Mouse (Mus musculus): Measurements from ENCODE around the gene Pdzd4. TPM values are rescaled to one million over a fixed set of nuclear protein-coding genes. Genes with fewer than 3 reads are reported as not detected.

Gene Pdzd4
- polyA plus RNA-seq (2015; fragmentation: Nextera tagmentation; extraction: Ambion mirVana), result 0.54 and 0.75 TPM in 2 replicates

- Histone ChIP-seq H3K4me1 (replicated peaks; ENCODE audit: control insufficient read depth, insufficient read depth, low read length) (no peaks in the 10 kb centered on the region), H3K27me3 (ENCODE audit: control insufficient read depth, insufficient read depth, low read depth, low read length) (no peaks in the 10 kb centered on the region), H3K4me3 (ENCODE audit: low read length) (peak within 1 kb of the TSS; percentile 65), H3K9me3 (ENCODE audit: control insufficient read depth, low read length) (no peaks in the 10 kb centered on the region), H3K9ac (ENCODE audit: low read length) (peak within 1 kb of the TSS; percentile 76), H3K4me2 (ENCODE audit: low read depth, low read length) (peak within 1 kb of the TSS; percentile 72), H3K36me3 (ENCODE audit: control insufficient read depth, insufficient read depth, low read length) (no peaks in the 10 kb centered on the region), H3K27ac (ENCODE audit: low read length) (no peak within 1 kb of the TSS)
- WGBS, result 10% methylated on average over 42 of the region's 84 CpGs
- ATAC-seq (ENCODE audit: low read depth), result peak; percentile 86
Measured at GRCm38 (mm10) chrX:73824185-73825151, at the start of gene Pdzd4. Pdzd4 (minus strand) TSS chrX:73824969.

DNA sequence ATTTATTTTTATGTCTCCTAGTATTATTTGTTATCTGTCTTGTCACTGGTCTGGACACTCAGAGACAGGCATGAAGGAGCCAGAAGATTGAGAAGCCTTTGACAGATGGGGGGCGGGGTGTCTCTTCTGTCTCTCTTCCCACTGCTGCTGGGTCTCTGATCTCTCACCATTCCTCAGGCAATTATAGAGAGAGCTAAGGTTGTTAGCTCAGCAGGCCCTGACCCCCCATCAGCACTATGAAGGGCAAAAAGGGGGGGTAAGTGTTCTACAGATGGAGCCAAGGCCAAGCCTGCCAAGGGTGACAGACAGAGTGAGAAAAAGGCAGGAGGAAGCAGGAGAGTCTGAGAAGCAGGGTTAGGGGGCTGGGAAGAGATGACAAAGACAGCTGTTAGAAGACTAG, 47.2 kb upstream of the Pdzd4 start:
- no peak for ATAC-seq (ENCODE audit: low read depth)
- H3K4me2 ChIP-seq (ENCODE audit: low read depth, low read length), result no peak overlapping the region
- H3K4me3 ChIP-seq (ENCODE audit: low read length), result no peak overlapping the region
- no peaks in the 10 kb centered on the region for H3K4me1 ChIP-seq (replicated peaks; ENCODE audit: control insufficient read depth, insufficient read depth, low read length)
- H3K9ac ChIP-seq (ENCODE audit: low read length), result no peak overlapping the region
- no peaks in the 10 kb centered on the region for H3K36me3 ChIP-seq (ENCODE audit: control insufficient read depth, insufficient read depth, low read length)
- H3K27ac ChIP-seq (ENCODE audit: low read length), result no peak overlapping the region
- H3K27me3 ChIP-seq (ENCODE audit: control insufficient read depth, insufficient read depth, low read depth, low read length), result no peaks in the 10 kb centered on the region
- WGBS, result 23% methylated on average over 1 of the region's 1 CpGs
- H3K9me3 ChIP-seq (ENCODE audit: control insufficient read depth, low read length), result no peaks in the 10 kb centered on the region

- H3K27me3 ChIP-seq (ENCODE audit: control insufficient read depth, insufficient read depth, low read depth, low read length), result no peaks in the 10 kb centered on the region
- no peak overlapping the region for H3K9ac ChIP-seq (ENCODE audit: low read length)
- H3K27ac ChIP-seq (ENCODE audit: low read length), result no peak overlapping the region
- H3K9me3 ChIP-seq (ENCODE audit: control insufficient read depth, low read length), result no peaks in the 10 kb centered on the region
- no peaks in the 10 kb centered on the region for H3K36me3 ChIP-seq (ENCODE audit: control insufficient read depth, insufficient read depth, low read length)
- no peaks in the 10 kb centered on the region for H3K4me1 ChIP-seq (replicated peaks; ENCODE audit: control insufficient read depth, insufficient read depth, low read length)
- H3K4me2 ChIP-seq (ENCODE audit: low read depth, low read length), result no peak overlapping the region
- no peak overlapping the region for H3K4me3 ChIP-seq (ENCODE audit: low read length)
- ATAC-seq (ENCODE audit: low read depth), result no peak
Measured at GRCm38 (mm10) chrX:73871474-73871873, 46.7 kb upstream of the Pdzd4 start.

DNA sequence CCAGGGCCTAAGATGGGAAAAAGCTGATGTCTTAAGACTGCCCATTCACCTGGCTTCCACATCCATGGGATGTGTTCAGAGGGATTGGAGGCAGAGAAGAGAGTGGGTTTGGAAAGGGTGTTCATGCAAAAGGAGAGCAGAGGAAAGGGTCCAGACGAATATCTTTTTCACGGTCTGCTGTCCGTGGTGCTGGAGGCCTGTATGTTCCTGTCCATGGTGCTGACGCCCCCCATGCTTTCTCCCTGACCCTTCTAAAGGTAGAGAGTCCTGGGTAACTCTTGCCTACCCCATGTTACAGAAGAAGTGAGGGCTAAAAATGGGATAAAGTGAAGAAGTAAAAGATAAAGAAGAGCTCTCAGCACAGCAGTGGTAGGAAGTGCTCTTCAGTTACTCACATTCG, 44.6 kb upstream of the Pdzd4 start:
- 14% methylated on average over 5 of the region's 5 CpGs for WGBS
- Histone ChIP-seq H3K27ac (ENCODE audit: low read length) (no peak overlapping the region), H3K27me3 (ENCODE audit: control insufficient read depth, insufficient read depth, low read depth, low read length) (no peaks in the 10 kb centered on the region), H3K9ac (ENCODE audit: low read length) (no peak overlapping the region), H3K4me1 (replicated peaks; ENCODE audit: control insufficient read depth, insufficient read depth, low read length) (no peaks in the 10 kb centered on the region), H3K4me2 (ENCODE audit: low read depth, low read length) (no peak overlapping the region), H3K36me3 (ENCODE audit: control insufficient read depth, insufficient read depth, low read length) (no peaks in the 10 kb centered on the region), H3K4me3 (ENCODE audit: low read length) (no peak overlapping the region), H3K9me3 (ENCODE audit: control insufficient read depth, low read length) (no peaks in the 10 kb centered on the region)
- no peak for ATAC-seq (ENCODE audit: low read depth)

GRCm38 (mm10) chrX:73867852-73868251, 43.1 kb upstream of the Pdzd4 start:
- no peak overlapping the region for H3K4me3 ChIP-seq (ENCODE audit: low read length)
- no peaks in the 10 kb centered on the region for H3K4me1 ChIP-seq (replicated peaks; ENCODE audit: control insufficient read depth, insufficient read depth, low read length)
- no peak for ATAC-seq (ENCODE audit: low read depth)
- no peak overlapping the region for H3K4me2 ChIP-seq (ENCODE audit: low read depth, low read length)
- no peak overlapping the region for H3K27ac ChIP-seq (ENCODE audit: low read length)
- H3K36me3 ChIP-seq (ENCODE audit: control insufficient read depth, insufficient read depth, low read length), result no peaks in the 10 kb centered on the region
- no peaks in the 10 kb centered on the region for H3K9me3 ChIP-seq (ENCODE audit: control insufficient read depth, low read length)
- 58% methylated on average over 1 of the region's 1 CpGs for WGBS
- H3K9ac ChIP-seq (ENCODE audit: low read length), result no peak overlapping the region
- H3K27me3 ChIP-seq (ENCODE audit: control insufficient read depth, insufficient read depth, low read depth, low read length), result no peaks in the 10 kb centered on the region

DNA sequence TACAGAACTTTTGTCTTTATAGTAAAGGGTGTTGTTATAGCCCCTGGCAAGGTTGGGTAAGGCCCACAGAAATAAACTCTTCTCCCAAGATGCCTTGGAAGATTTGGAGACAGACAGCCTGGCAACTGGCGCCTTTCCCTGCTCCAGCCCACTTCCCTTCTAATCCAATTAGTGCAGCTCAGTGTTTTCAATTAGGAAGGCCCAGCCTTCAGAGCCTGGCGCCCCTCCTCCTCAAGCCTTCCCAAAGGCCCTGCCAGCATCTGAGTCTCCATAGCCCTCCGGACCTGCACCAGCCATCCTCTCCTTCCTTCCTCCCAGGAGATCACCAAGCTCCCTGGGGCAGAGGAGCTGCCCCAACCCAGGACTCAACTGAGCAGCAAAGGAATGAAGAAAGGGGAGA, 42.5 kb upstream of the Pdzd4 start:
- no peak for ATAC-seq (ENCODE audit: low read depth)
- H3K36me3 ChIP-seq (ENCODE audit: control insufficient read depth, insufficient read depth, low read length), result no peaks in the 10 kb centered on the region
- no peak overlapping the region for H3K4me2 ChIP-seq (ENCODE audit: low read depth, low read length)
- H3K9ac ChIP-seq (ENCODE audit: low read length), result no peak overlapping the region
- no peaks in the 10 kb centered on the region for H3K27me3 ChIP-seq (ENCODE audit: control insufficient read depth, insufficient read depth, low read depth, low read length)
- 26% methylated on average over 2 of the region's 3 CpGs for WGBS
- H3K27ac ChIP-seq (ENCODE audit: low read length), result no peak overlapping the region
- no peak overlapping the region for H3K4me3 ChIP-seq (ENCODE audit: low read length)
- no peaks in the 10 kb centered on the region for H3K4me1 ChIP-seq (replicated peaks; ENCODE audit: control insufficient read depth, insufficient read depth, low read length)
- no peaks in the 10 kb centered on the region for H3K9me3 ChIP-seq (ENCODE audit: control insufficient read depth, low read length)

DNA sequence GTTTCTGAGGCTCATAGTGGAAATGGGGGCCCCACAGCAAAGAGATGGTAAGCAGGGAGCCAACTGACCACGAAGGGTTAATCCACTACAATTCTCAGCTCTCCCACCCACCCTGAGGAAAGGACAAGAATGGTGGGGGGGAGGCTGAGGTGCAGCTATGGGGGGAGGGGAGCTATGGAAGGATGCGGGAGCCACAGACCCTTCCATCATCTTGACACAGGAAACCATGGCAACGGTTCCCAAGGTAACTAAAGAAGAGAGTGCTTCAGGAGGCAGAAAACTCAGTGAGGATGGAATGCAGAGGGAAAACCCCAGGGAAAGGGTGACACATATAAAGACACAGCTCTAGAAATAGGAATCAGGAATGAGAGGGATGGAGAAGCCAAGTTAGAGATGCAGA, 39.9 kb upstream of the Pdzd4 start:
- Histone ChIP-seq H3K27me3 (ENCODE audit: control insufficient read depth, insufficient read depth, low read depth, low read length) (no peaks in the 10 kb centered on the region), H3K4me2 (ENCODE audit: low read depth, low read length) (no peak overlapping the region), H3K27ac (ENCODE audit: low read length) (no peak overlapping the region), H3K9ac (ENCODE audit: low read length) (no peak overlapping the region), H3K9me3 (ENCODE audit: control insufficient read depth, low read length) (no peaks in the 10 kb centered on the region), H3K36me3 (ENCODE audit: control insufficient read depth, insufficient read depth, low read length) (no peaks in the 10 kb centered on the region), H3K4me3 (ENCODE audit: low read length) (no peak overlapping the region), H3K4me1 (replicated peaks; ENCODE audit: control insufficient read depth, insufficient read depth, low read length) (no peaks in the 10 kb centered on the region)
- no peak for ATAC-seq (ENCODE audit: low read depth)
- 32% methylated on average over 3 of the region's 3 CpGs for WGBS

- WGBS, result 45% methylated on average over 3 of the region's 3 CpGs
Measured at GRCm38 (mm10) chrX:73855087-73855408, 30.3 kb upstream of the Pdzd4 start.

DNA sequence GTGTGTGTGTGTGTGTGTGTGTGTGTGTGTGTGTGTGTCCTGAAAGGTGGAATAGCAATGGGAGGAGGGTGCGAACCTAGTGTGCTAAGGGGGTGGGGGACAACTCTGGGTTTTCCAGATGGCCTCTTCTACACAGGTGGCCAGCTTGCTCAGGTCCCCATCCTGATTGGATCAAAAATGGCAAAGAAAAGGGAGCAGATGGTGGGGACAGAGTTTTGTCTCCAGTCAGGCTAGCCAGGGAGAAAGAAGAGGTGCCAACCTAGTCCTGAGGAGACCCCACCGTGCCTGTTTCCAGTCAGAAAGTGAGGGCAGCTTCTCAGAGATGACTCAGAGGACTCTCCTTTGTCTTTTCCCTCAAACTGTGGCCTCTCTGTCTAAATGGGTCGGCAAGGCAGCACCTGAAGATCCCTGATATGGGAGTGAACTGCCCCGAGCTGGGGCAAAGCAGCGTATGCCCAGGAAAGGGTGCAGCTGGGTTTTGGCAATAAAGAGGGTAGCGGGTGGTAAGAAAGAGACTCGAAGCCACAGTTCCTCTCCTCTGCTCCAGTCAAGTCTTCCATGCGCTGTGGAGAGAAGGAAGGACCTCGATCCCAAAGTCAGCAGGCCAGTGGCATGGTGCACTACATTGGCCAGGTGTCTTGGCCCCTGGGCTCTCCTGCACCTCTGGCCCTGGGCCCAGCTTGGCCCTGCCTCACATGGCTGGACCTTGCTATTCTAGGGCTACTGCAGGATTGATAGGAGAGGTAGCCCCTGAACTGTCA, 29.7 kb upstream of the Pdzd4 start:
- no peak for ATAC-seq (ENCODE audit: low read depth)
- no peak overlapping the region for H3K27ac ChIP-seq (ENCODE audit: low read length)
- no peaks in the 10 kb centered on the region for H3K27me3 ChIP-seq (ENCODE audit: control insufficient read depth, insufficient read depth, low read depth, low read length)
- no peaks in the 10 kb centered on the region for H3K36me3 ChIP-seq (ENCODE audit: control insufficient read depth, insufficient read depth, low read length)
- WGBS, result 73% methylated on average over 9 of the region's 9 CpGs
- H3K4me1 ChIP-seq (replicated peaks; ENCODE audit: control insufficient read depth, insufficient read depth, low read length), result no peaks in the 10 kb centered on the region
- H3K4me2 ChIP-seq (ENCODE audit: low read depth, low read length), result no peak overlapping the region
- no peak overlapping the region for H3K9ac ChIP-seq (ENCODE audit: low read length)
- no peak overlapping the region for H3K4me3 ChIP-seq (ENCODE audit: low read length)
- H3K9me3 ChIP-seq (ENCODE audit: control insufficient read depth, low read length), result no peaks in the 10 kb centered on the region

More at GRCm38 (mm10) chrX:73855087-73855408, 30.3 kb upstream of the Pdzd4 start:
- H3K27me3 ChIP-seq (ENCODE audit: control insufficient read depth, insufficient read depth, low read depth, low read length), result no peaks in the 10 kb centered on the region
- H3K9me3 ChIP-seq (ENCODE audit: control insufficient read depth, low read length), result no peaks in the 10 kb centered on the region
- ATAC-seq (ENCODE audit: low read depth), result no peak
- H3K9ac ChIP-seq (ENCODE audit: low read length), result no peak overlapping the region
- no peak overlapping the region for H3K27ac ChIP-seq (ENCODE audit: low read length)
- H3K36me3 ChIP-seq (ENCODE audit: control insufficient read depth, insufficient read depth, low read length), result no peaks in the 10 kb centered on the region
- H3K4me1 ChIP-seq (replicated peaks; ENCODE audit: control insufficient read depth, insufficient read depth, low read length), result no peaks in the 10 kb centered on the region
- H3K4me2 ChIP-seq (ENCODE audit: low read depth, low read length), result no peak overlapping the region
- H3K4me3 ChIP-seq (ENCODE audit: low read length), result no peak overlapping the region

Data from lung, embryonic 16.5 days (tissue).